Mouse (Mus musculus): ENCODE measurements around the gene Serinc2.

- TF ChIP-seq CTCF (IDR thresholded peaks at IDR 0.05) = no peak
- no peak for TF ChIP-seq POLR2A (IDR thresholded peaks at IDR 0.05; ENCODE audit: insufficient read depth, low read depth, low read length)
Observed at GRCm38 (mm10) chr4:130244749-130245148, 34.3 kb downstream of the Serinc2 start.

Data from heart, adult 2 months (tissue).